Mouse (Mus musculus) neural tube, embryonic 14.5 days (tissue): ENCODE measurements around the gene Gna11. TPM values are rescaled to one million over a fixed set of nuclear protein-coding genes. Genes with fewer than 3 reads are reported as not detected.

Experiments
- ATAC-seq: fragments of 200-750 bp; cut with Nextera tagmentation; 2 replicates; pipeline ENCODE4 v1.8.0; 2017; ENCODE audit warnings: low read depth, mild to moderate bottlenecking, moderate TSS enrichment, moderate library complexity
- H3K27ac ChIP-seq: fragments of 300-500 bp; sonication (generic); 2 replicates; pipeline ENCODE4 v1.5.1; 2014; ENCODE audit warnings: low read depth, mild to moderate bottlenecking, control low read depth, low read length, moderate library complexity, mixed read lengths
- H3K27me3 ChIP-seq: fragments of 300-500 bp; sonication (generic); 2 replicates; pipeline ENCODE4 v1.6.1; 2014; ENCODE audit warnings: low read length; ENCODE audit not compliant: control insufficient read depth, insufficient read depth
- H3K36me3 ChIP-seq: fragments of 300-500 bp; sonication (generic); 2 replicates; pipeline ENCODE4 v1.6.1; 2014; ENCODE audit warnings: low read length, mixed read lengths; ENCODE audit not compliant: control insufficient read depth, insufficient read depth
- H3K4me1 ChIP-seq: fragments of 300-500 bp; sonication (generic); 2 replicates; pipeline ENCODE4 v1.6.1; 2014; ENCODE audit warnings: low read length; ENCODE audit not compliant: control insufficient read depth, insufficient read depth
- H3K4me2 ChIP-seq: fragments of 300-500 bp; sonication (generic); 2 replicates; pipeline ENCODE4 v1.6.1; 2014; ENCODE audit warnings: mild to moderate bottlenecking, low read depth, low read length, control low read depth
- H3K4me3 ChIP-seq: fragments of 300-500 bp; sonication (generic); 2 replicates; pipeline ENCODE4 v1.5.1; 2014; ENCODE audit warnings: low read depth, low read length, control low read depth, mixed read lengths
- H3K9ac ChIP-seq: fragments of 300-500 bp; sonication (generic); replicated peaks from 2 replicates; pipeline ENCODE4 v1.6.1; 2014; ENCODE audit warnings: low read depth, mild to moderate bottlenecking, control low read depth, low read length, mixed read lengths
- H3K9me3 ChIP-seq: fragments of 300-500 bp; sonication (generic); 2 replicates; pipeline ENCODE4 v1.6.1; 2016; ENCODE audit warnings: low read length; ENCODE audit not compliant: control insufficient read depth
- WGBS: fragments of 180-500 bp; shearing (Covaris S2); extraction: QIAGEN DNeasy Blood & Tissue Kit; methylation state at CpG from one replicate; pipeline ENCODE4 v1.1.7; 2014; 5-methylcytosine and 5-hydroxymethylcytosine counted together
- polyA plus RNA-seq: library from polyadenylated mRNA; unstranded; fragments of >200 nt; fragmentation: Nextera tagmentation; extraction: Ambion mirVana; gene quantifications from 2 replicates; pipeline ENCODE4 v1.2.1, GENCODE M21; 2014

Gene Gna11
- polyA plus RNA-seq, 1 experiment from 2014 or later, result 89.8 TPM

- Histone ChIP-seq H3K4me1 (peaks cover 30% of the 10 kb centered on the region), H3K27ac (no peak overlapping the region)
Observed at GRCm38 (mm10) chr10:81569507-81570237, 24.7 kb upstream of the Gna11 start.

GRCm38 (mm10) chr10:81568381-81569191 is 23.6 kb upstream of the Gna11 start:
- Histone ChIP-seq H3K27me3 (peaks cover 5% of the 10 kb centered on the region; the same call in 1 of the 2 replicates), H3K27ac (0 out of 2 replicates have a peak overlapping the region, but pooled peaks have one; percentile 52), H3K4me1 (peaks cover 34% of the 10 kb centered on the region), H3K9ac (no peak overlapping the region), H3K36me3 (0 out of 2 replicates have a peak, but pooled peaks cover 8% of the 10 kb centered on the region), H3K4me2 (0 out of 2 replicates have a peak overlapping the region, but pooled peaks have one; percentile 20), H3K9me3 (no peaks in the 10 kb centered on the region), H3K4me3 (no peak overlapping the region)
- no peak for ATAC-seq
- 11% methylated on average over 16 of the region's 16 CpGs for WGBS

More at GRCm38 (mm10) chr10:81569507-81570237, 24.7 kb upstream of the Gna11 start:
- Histone ChIP-seq H3K27me3 (peaks cover 5% of the 10 kb centered on the region; the same call in 1 of the 2 replicates), H3K9ac (no peak overlapping the region), H3K36me3 (0 out of 2 replicates have a peak, but pooled peaks cover 6% of the 10 kb centered on the region), H3K4me2 (no peak overlapping the region), H3K9me3 (no peaks in the 10 kb centered on the region), H3K4me3 (no peak overlapping the region)
- no peak for ATAC-seq
- 50% methylated on average over 9 of the region's 9 CpGs for WGBS

- Histone ChIP-seq H3K27me3 (no peaks in the 10 kb centered on the region), H3K9ac (no peak overlapping the region), H3K36me3 (0 out of 2 replicates have a peak, but pooled peaks cover 8% of the 10 kb centered on the region), H3K27ac (no peak overlapping the region; the same call in 1 of the 2 replicates), H3K4me3 (no peak overlapping the region), H3K4me1 (peaks cover 34% of the 10 kb centered on the region), H3K9me3 (no peaks in the 10 kb centered on the region), H3K4me2 (no peak overlapping the region)
- WGBS, result 36% methylated on average over 20 of the region's 20 CpGs
- ATAC-seq, result no peak
Observed at GRCm38 (mm10) chr10:81565257-81566228, 20.6 kb upstream of the Gna11 start.

- no peaks in the 10 kb centered on the region for H3K27me3 ChIP-seq
- no peak overlapping the region for H3K9ac ChIP-seq
- H3K9me3 ChIP-seq, result no peaks in the 10 kb centered on the region
- ATAC-seq, result no peak
- no peak overlapping the region for H3K4me3 ChIP-seq
- WGBS, result 18% methylated on average over 10 of the region's 10 CpGs
- H3K4me2 ChIP-seq, result no peak overlapping the region
- no peak overlapping the region for H3K27ac ChIP-seq
- H3K36me3 ChIP-seq, result 0 out of 2 replicates have a peak, but pooled peaks cover 8% of the 10 kb centered on the region
- peaks cover 32% of the 10 kb centered on the region for H3K4me1 ChIP-seq
Observed at GRCm38 (mm10) chr10:81564734-81565133, 19.7 kb upstream of the Gna11 start.

- WGBS, result 1% methylated on average over 10 of the region's 10 CpGs
- ATAC-seq, result no peak
Observed at GRCm38 (mm10) chr10:81564216-81564615, 19.2 kb upstream of the Gna11 start.

GRCm38 (mm10) chr10:81563481-81563880 is 18.5 kb upstream of the Gna11 start:
- Histone ChIP-seq H3K4me3 (no peak overlapping the region), H3K27ac (no peak overlapping the region), H3K9ac (no peak overlapping the region), H3K4me1 (peaks cover 23% of the 10 kb centered on the region), H3K9me3 (no peaks in the 10 kb centered on the region), H3K4me2 (no peak overlapping the region), H3K36me3 (0 out of 2 replicates have a peak, but pooled peaks cover 8% of the 10 kb centered on the region), H3K27me3 (no peaks in the 10 kb centered on the region)
- ATAC-seq, result no peak
- WGBS, result 48% methylated on average over 6 of the region's 6 CpGs

More at GRCm38 (mm10) chr10:81564216-81564615, 19.2 kb upstream of the Gna11 start:
- no peaks in the 10 kb centered on the region for H3K9me3 ChIP-seq
- H3K4me1 ChIP-seq, result peaks cover 30% of the 10 kb centered on the region
- peak overlapping the region; percentile 11; the same call in 1 of the 2 replicates for H3K4me3 ChIP-seq
- no peak overlapping the region for H3K27ac ChIP-seq
- H3K27me3 ChIP-seq, result no peaks in the 10 kb centered on the region
- H3K36me3 ChIP-seq, result 0 out of 2 replicates have a peak, but pooled peaks cover 8% of the 10 kb centered on the region
- 0 out of 2 replicates have a peak overlapping the region, but pooled peaks have one; percentile 12 for H3K4me2 ChIP-seq
- peak overlapping the region; percentile 17; the same call in 1 of the 2 replicates for H3K9ac ChIP-seq

- Histone ChIP-seq H3K9me3 (no peaks in the 10 kb centered on the region), H3K9ac (no peak overlapping the region; the same call in 1 of the 2 replicates), H3K4me2 (no peak overlapping the region), H3K4me3 (no peak overlapping the region), H3K4me1 (peaks cover 20% of the 10 kb centered on the region), H3K36me3 (0 out of 2 replicates have a peak, but pooled peaks cover 8% of the 10 kb centered on the region), H3K27ac (no peak overlapping the region), H3K27me3 (no peaks in the 10 kb centered on the region)
- 78% methylated on average over 6 of the region's 6 CpGs for WGBS
- ATAC-seq, result no peak
Observed at GRCm38 (mm10) chr10:81562411-81562810, 17.4 kb upstream of the Gna11 start.
